Mouse (Mus musculus) myocyte (in vitro differentiated cells): ENCODE results near the gene Sirpa. TPM values are rescaled to one million over a fixed set of nuclear protein-coding genes. Genes with fewer than 3 reads are reported as not detected.

Source experiments
- H3K27me3 ChIP-seq: one replicate; pipeline ENCODE4 v1.6.1; 2011; ENCODE audit not compliant: control insufficient read depth, insufficient read depth, insufficient read length
- H3K36me3 ChIP-seq: one replicate; pipeline ENCODE4 v1.6.1; 2011; ENCODE audit not compliant: control insufficient read depth, insufficient read depth
- H3K4me2 ChIP-seq: one replicate; pipeline ENCODE4 v1.6.1; 2011; ENCODE audit warnings: low read depth, control low read depth
- H3K4me3 ChIP-seq: one replicate; pipeline ENCODE4 v1.5.1; 2011; ENCODE audit warnings: mild to moderate bottlenecking, control low read depth, moderate library complexity
- H3K79me2 ChIP-seq: one replicate; pipeline ENCODE4 v1.6.1; 2011; ENCODE audit not compliant: control insufficient read depth, insufficient read depth
- H3ac ChIP-seq: one replicate; pipeline ENCODE4 v1.6.1; 2011; ENCODE audit not compliant: control insufficient read depth, insufficient read length
- CEBPB ChIP-seq: IDR thresholded peaks from 2 replicates; pipeline ENCODE4 v1.6.1; 2011; ENCODE audit warnings: mild to moderate bottlenecking, moderate library complexity; ENCODE audit not compliant: poor library complexity, insufficient read depth, severe bottlenecking
- E2F4 ChIP-seq: IDR thresholded peaks from one replicate; pipeline ENCODE4 v1.6.1; 2011; ENCODE audit warnings: mild to moderate bottlenecking, control low read depth, moderate library complexity; ENCODE audit not compliant: insufficient read depth
- MAX ChIP-seq: IDR thresholded peaks from one replicate; pipeline ENCODE4 v1.6.1; 2011; ENCODE audit warnings: low read depth, mild to moderate bottlenecking, control low read depth
- MYOD1 ChIP-seq, 3 experiments: IDR thresholded peaks; one replicate each; pipeline ENCODE4 v1.6.1; 2011; ENCODE audit warnings: control low read depth in 2 of 3, low read depth in 2 of 3, mild to moderate bottlenecking in 2 of 3, moderate library complexity in 1 of 3; ENCODE audit not compliant: insufficient read length in 2 of 3, control insufficient read depth in 1 of 3
- MYOG ChIP-seq, 3 experiments: IDR thresholded peaks; one replicate each; pipeline ENCODE4 v1.6.1; 2011; ENCODE audit warnings: control low read depth in 2 of 3, low read depth in 2 of 3, mild to moderate bottlenecking in 2 of 3; ENCODE audit not compliant: insufficient read length in 2 of 3, control insufficient read depth in 1 of 3, insufficient read depth in 1 of 3
- POLR2A ChIP-seq: IDR thresholded peaks from one replicate; pipeline ENCODE4 v1.6.1; 2011; ENCODE audit warnings: low read depth, mild to moderate bottlenecking, control low read depth, moderate library complexity; ENCODE audit not compliant: insufficient read length
- POLR2AphosphoS2 ChIP-seq: IDR thresholded peaks from one replicate; pipeline ENCODE4 v1.6.1; 2011; ENCODE audit warnings: low read depth, control low read depth; ENCODE audit not compliant: insufficient read length
- REST ChIP-seq: IDR thresholded peaks from one replicate; pipeline ENCODE4 v1.6.1; 2011; ENCODE audit warnings: mild to moderate bottlenecking, control low read depth, moderate library complexity; ENCODE audit not compliant: insufficient read depth, insufficient read length
- SRF ChIP-seq: IDR thresholded peaks from one replicate; pipeline ENCODE4 v1.6.1; 2011; ENCODE audit warnings: low read depth; ENCODE audit not compliant: control insufficient read depth, insufficient read length
- TCF12 ChIP-seq: IDR thresholded peaks from one replicate; pipeline ENCODE4 v1.6.1; 2011; ENCODE audit warnings: mild to moderate bottlenecking, control low read depth; ENCODE audit not compliant: poor library complexity, insufficient read depth, severe bottlenecking
- TCF3 ChIP-seq: IDR thresholded peaks from one replicate; pipeline ENCODE4 v1.6.1; 2011; ENCODE audit warnings: low read depth, control low read depth; ENCODE audit not compliant: insufficient read length
- USF1 ChIP-seq: IDR thresholded peaks from one replicate; pipeline ENCODE4 v1.6.1; 2011; ENCODE audit warnings: low read depth, mild to moderate bottlenecking, control low read depth, moderate library complexity
- polyA plus RNA-seq: library from polyadenylated mRNA; unstranded; fragments of >200 nt; fragmentation: generic; extraction: Trizol; gene quantifications from one replicate; pipeline ENCODE4 v1.2.1, GENCODE M21; 2012; ENCODE audit warnings: missing spikeins

Gene Sirpa
- polyA plus RNA-seq, 1 experiment = 0.53 TPM

- Histone ChIP-seq H3K27me3 (peaks cover 54% of the 10 kb centered on the region), H3K4me3 (no peak overlapping the region), H3K4me2 (no peak overlapping the region), H3K79me2 (no peaks in the 10 kb centered on the region), H3ac (no peak overlapping the region), H3K36me3 (no peaks in the 10 kb centered on the region)
- no peak for TF ChIP-seq E2F4
- no peak for TF ChIP-seq TCF3
- no peak for TF ChIP-seq MAX
- no peak for TF ChIP-seq TCF12
- TF ChIP-seq CEBPB = no peak
- TF ChIP-seq MYOD1 (IDR thresholded peaks at IDR 0.05; ENCODE audit: control insufficient read depth in 1 of 3, insufficient read length in 2 of 3, low read depth in 2 of 3) = no peak
- no peak for TF ChIP-seq USF1
- TF ChIP-seq SRF = no peak
- TF ChIP-seq POLR2A = no peak
- TF ChIP-seq POLR2AphosphoS2 = no peak
- no peak for TF ChIP-seq MYOG (IDR thresholded peaks at IDR 0.05; ENCODE audit: control insufficient read depth in 1 of 3, insufficient read depth in 1 of 3, insufficient read length in 2 of 3, low read depth in 2 of 3)
- TF ChIP-seq REST = no peak
Measured at GRCm38 (mm10) chr2:129574395-129575046, 18.1 kb upstream of the Sirpa start.

- Histone ChIP-seq H3K4me2 (no peak overlapping the region), H3K36me3 (no peaks in the 10 kb centered on the region), H3K79me2 (no peaks in the 10 kb centered on the region), H3K4me3 (no peak overlapping the region), H3K27me3 (peaks cover 50% of the 10 kb centered on the region), H3ac (no peak overlapping the region)
- no peak for TF ChIP-seq POLR2AphosphoS2
- no peak for TF ChIP-seq SRF
- TF ChIP-seq MAX = no peak
- no peak for TF ChIP-seq CEBPB
- TF ChIP-seq MYOG (IDR thresholded peaks at IDR 0.05; ENCODE audit: control insufficient read depth in 1 of 3, insufficient read depth in 1 of 3, insufficient read length in 2 of 3, low read depth in 2 of 3) = no peak
- TF ChIP-seq USF1 = no peak
- no peak for TF ChIP-seq POLR2A
- TF ChIP-seq TCF12 = no peak
- TF ChIP-seq TCF3 = no peak
- TF ChIP-seq MYOD1 (IDR thresholded peaks at IDR 0.05; ENCODE audit: control insufficient read depth in 1 of 3, insufficient read length in 2 of 3, low read depth in 2 of 3) = no peak
Measured at GRCm38 (mm10) chr2:129575113-129575512, 17.5 kb upstream of the Sirpa start.

GRCm38 (mm10) chr2:129576611-129577447, 15.8 kb upstream of the Sirpa start:
- Histone ChIP-seq H3K27me3 (peaks cover 40% of the 10 kb centered on the region), H3K36me3 (no peaks in the 10 kb centered on the region), H3K79me2 (no peaks in the 10 kb centered on the region), H3K4me3 (no peak overlapping the region), H3K4me2 (no peak overlapping the region), H3ac (no peak overlapping the region)
- TF ChIP-seq TCF12 = no peak
- no peak for TF ChIP-seq TCF3
- no peak for TF ChIP-seq POLR2AphosphoS2
- no peak for TF ChIP-seq MAX
- TF ChIP-seq REST = no peak
- no peak for TF ChIP-seq POLR2A
- TF ChIP-seq CEBPB = no peak
- no peak for TF ChIP-seq USF1
- TF ChIP-seq MYOD1 (IDR thresholded peaks at IDR 0.05; ENCODE audit: control insufficient read depth in 1 of 3, insufficient read length in 2 of 3, low read depth in 2 of 3) = no peak
- TF ChIP-seq SRF = no peak
- no peak for TF ChIP-seq MYOG (IDR thresholded peaks at IDR 0.05; ENCODE audit: control insufficient read depth in 1 of 3, insufficient read depth in 1 of 3, insufficient read length in 2 of 3, low read depth in 2 of 3)
- no peak for TF ChIP-seq E2F4

- Histone ChIP-seq H3ac (no peak overlapping the region), H3K36me3 (no peaks in the 10 kb centered on the region), H3K4me2 (no peak overlapping the region), H3K4me3 (no peak overlapping the region), H3K27me3 (peaks cover 8% of the 10 kb centered on the region), H3K79me2 (no peaks in the 10 kb centered on the region)
- TF ChIP-seq USF1 (no peak), REST (no peak), TCF12 (no peak), TCF3 (no peak), POLR2A (no peak), MAX (no peak), SRF (no peak), E2F4 (no peak)
Measured at GRCm38 (mm10) chr2:129580656-129581055, 12.0 kb upstream of the Sirpa start.
